Mouse (Mus musculus): ENCODE measurements around the gene Lin37. TPM values are rescaled to one million over a fixed set of nuclear protein-coding genes. Genes with fewer than 3 reads are reported as not detected.

The Lin37 gene
- total RNA-seq, 2 experiments from 2014 or later: 16.8 to 18.8 TPM

GRCm38 (mm10) chr7:30553021-30553589, 6.5 kb downstream of the Lin37 start:
- peak; percentile 79 to 80 for DNase-seq

- DNase-seq: peak; percentile 99
These were observed 7.3 kb downstream of the Lin37 start, which contains the start of the genes Hspb6 and Proser3 for GRCm38 (mm10) chr7:30552102-30553020. Gene Hspb6, plus strand, starts transcription at chr7:30552178. Gene Proser3, minus strand, starts transcription at chr7:30552299.

- DNase-seq: no peak
These were observed 8.1 kb downstream of the Lin37 start for GRCm38 (mm10) chr7:30551445-30552101.

- no peak for DNase-seq
These were observed 9.0 kb downstream of the Lin37 start for GRCm38 (mm10) chr7:30550603-30551002.

GRCm38 (mm10) chr7:30549880-30550279, 9.8 kb downstream of the Lin37 start:
- DNase-seq: no peak

- no peak for DNase-seq
These were observed 15.3 kb downstream of the Lin37 start for GRCm38 (mm10) chr7:30544327-30544726.

- DNase-seq: no peak
These were observed 19.1 kb downstream of the Lin37 start for GRCm38 (mm10) chr7:30540572-30540971.

- DNase-seq: peak; percentile 94 to 96
These were observed 24.7 kb downstream of the Lin37 start, which contains the start of gene Arhgap33 for GRCm38 (mm10) chr7:30534633-30535577. Gene Arhgap33, minus strand, starts transcription at chr7:30535060.

- DNase-seq: peak in 1 of 2 experiments; percentile 19
These were observed 25.6 kb downstream of the Lin37 start for GRCm38 (mm10) chr7:30533941-30534632.

- peak; percentile 25 to 35 for DNase-seq
These were observed 26.7 kb downstream of the Lin37 start for GRCm38 (mm10) chr7:30532931-30533330.

GRCm38 (mm10) chr7:30531291-30531815, 28.3 kb downstream of the Lin37 start:
- DNase-seq: no peak

GRCm38 (mm10) chr7:30526981-30527380, 32.7 kb downstream of the Lin37 start:
- no peak for DNase-seq

- no peak for DNase-seq
These were observed 33.2 kb downstream of the Lin37 start for GRCm38 (mm10) chr7:30526399-30526798.

GRCm38 (mm10) chr7:30525954-30526353, 33.7 kb downstream of the Lin37 start:
- no peak for DNase-seq

GRCm38 (mm10) chr7:30524487-30524886, 35.2 kb downstream of the Lin37 start:
- DNase-seq: no peak

- no peak for DNase-seq
These were observed 36.8 kb downstream of the Lin37 start for GRCm38 (mm10) chr7:30522871-30523270.

- DNase-seq: no peak
These were observed 38.8 kb downstream of the Lin37 start for GRCm38 (mm10) chr7:30520856-30521255.

GRCm38 (mm10) chr7:30520396-30520795, 39.2 kb downstream of the Lin37 start:
- no peak for DNase-seq

GRCm38 (mm10) chr7:30518325-30518724, 41.3 kb downstream of the Lin37 start:
- DNase-seq: no peak

GRCm38 (mm10) chr7:30515003-30515760, 44.5 kb downstream of the Lin37 start:
- no peak for DNase-seq
